Mouse (Mus musculus) G1E-ER4 (cell line): ENCODE measurements around the gene Tmem63b. TPM values are rescaled to one million over a fixed set of nuclear protein-coding genes. Genes with fewer than 3 reads are reported as not detected.

Experiments
- GATA1 ChIP-seq: IDR thresholded peaks from one replicate; pipeline ENCODE4 v1.8.0; 2012; ENCODE audit warnings: low read length, inconsistent platforms
- polyA plus RNA-seq: library from polyadenylated mRNA; stranded (reverse); fragments of >175 nt; gene quantifications from 2 replicates; pipeline ENCODE4 v1.2.3, GENCODE M21; 2012

The Tmem63b gene
- 21.1 and 21.4 TPM in 2 replicates for polyA plus RNA-seq

DNA sequence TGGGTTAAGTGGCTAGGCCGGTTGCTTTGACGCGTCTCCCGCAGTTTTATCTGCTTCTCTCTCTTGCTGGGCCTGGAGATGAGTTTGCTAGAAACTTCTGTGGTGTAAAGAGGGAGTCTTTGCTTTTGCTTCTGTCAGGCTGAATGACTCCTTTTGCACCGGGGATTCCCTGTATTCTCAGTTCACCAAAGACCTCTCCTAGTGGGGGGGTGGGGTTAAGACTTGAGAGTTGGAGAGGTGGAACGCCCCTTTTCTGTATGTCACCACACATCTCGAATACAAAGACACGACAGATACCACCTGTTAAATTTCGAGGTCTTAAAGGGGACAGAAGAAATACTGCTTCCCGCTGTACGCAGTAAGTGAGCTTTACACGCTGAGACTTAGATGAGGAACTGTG is at the start of gene Tmem63b:
Tmem63b (minus strand) TSS at position 190 of the 400 bp plus-strand sequence.
- TF ChIP-seq GATA1, result no peak

DNA sequence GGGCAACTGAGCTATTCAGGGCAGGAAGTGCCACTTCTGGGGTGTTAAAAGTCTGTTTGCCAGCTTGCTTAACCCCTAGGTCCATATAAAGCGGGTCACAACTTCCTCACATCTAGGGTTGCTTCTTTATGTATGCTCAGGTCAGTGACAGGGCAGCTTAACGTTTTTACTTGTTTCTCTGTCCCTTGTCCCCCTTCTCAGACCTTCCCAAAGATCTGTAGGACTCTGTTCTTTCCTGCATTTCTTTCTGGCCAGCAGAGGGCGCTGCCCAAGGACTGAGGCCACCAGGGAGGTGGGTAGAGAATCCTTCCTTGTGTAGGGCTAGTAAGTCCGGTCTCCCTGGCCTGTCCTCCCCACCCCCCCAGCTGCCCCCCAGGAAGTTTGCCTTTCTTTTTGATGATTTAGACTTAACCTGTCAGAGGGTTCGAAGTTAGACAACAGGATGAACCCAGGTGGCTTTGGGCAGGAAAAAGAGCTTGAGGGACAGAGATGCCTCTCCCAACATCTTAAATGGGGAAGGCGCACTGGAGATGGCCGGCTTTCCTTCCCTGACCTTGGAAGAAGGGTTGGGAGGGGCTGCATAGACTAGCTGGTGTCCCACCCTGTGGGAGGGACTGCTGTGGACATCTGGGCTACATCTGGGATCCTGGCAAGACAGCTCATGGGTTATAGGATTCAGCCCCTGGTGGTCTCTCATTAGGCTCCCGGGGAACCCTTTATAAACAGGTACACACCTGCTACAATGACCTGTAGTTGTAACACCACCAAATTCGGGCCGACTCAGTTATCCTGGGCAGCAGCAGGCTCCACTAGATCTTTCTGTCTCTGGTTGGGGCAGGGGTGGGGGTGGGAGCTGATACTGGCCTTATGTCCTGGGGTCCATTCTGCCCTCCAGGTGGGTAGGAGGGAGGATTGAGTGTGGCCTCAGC is 48.9 kb upstream of the Tmem63b start:
- no peak for TF ChIP-seq GATA1

DNA sequence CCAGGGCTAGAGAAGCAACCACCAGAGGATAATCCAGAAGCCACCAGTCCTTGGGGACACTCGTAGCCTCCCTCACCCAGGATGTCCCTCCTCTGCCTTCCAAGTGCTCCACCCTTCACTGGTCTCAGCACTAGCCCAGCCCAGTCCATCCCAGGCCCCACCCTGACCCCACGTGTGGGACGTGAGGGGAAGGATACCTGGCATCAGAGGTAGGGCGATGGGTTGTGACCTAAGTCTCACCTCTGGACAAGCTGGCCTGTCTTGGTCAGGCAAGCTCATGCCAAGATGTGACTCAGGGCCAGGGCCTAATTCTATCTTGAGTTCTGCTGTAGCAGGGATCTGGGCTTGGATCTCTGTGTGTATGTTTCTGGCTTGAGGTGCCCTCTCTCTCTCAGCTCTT is 48.2 kb upstream of the Tmem63b start:
- TF ChIP-seq GATA1, result no peak

DNA sequence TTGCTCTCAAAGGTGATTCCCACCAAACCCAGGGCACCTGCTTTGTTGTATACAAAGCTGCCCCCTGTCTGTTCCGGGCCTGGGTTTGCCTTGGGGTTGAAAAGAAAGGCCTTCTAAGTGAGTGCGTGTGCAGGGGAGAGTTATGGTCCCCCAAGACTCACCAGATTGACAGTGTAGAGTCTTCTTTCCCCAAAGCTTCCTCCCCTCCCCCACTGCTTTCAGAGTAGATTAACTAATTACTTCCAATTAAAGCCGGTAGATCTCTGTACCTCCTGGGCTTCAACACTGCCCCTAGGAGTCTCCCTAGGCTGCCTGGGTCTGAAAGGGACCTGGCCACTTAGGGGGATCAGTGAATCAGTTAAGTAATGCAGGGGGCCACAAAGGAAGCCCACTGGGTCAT is 47.6 kb upstream of the Tmem63b start:
- TF ChIP-seq GATA1, result no peak

DNA sequence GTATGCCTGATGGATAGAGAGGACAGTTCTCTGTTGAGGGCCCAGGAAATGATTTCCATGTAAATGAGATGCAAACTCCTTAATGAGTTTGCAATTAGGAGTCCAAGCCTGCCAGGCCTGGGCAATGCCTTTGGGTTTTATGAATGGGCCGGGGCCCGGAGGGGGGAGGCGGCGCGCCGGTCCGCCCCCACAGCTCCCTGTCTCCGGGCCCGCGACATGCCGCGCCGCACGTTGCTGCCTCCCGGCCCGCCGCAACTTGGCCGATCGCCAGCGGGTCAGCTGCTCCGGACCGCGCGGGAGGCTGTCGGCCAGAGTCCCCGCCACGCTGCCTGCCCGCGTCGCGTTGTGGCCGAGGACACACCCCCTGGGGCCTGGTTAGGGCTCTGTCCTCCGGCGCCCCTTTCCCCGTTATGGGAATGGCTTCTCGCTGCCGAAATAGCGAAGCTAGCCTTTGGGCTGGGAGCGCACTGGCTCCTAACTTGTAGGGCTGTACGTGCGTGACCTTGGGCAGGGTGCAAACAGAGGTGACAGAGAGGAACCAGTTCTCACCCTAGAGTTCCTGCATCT is 47.1 kb upstream of the Tmem63b start, which contains the start of gene 1600014C23Rik:
1600014C23Rik (minus strand) TSS at position 110 of the 567 bp plus-strand sequence.
- no peak for TF ChIP-seq GATA1

DNA sequence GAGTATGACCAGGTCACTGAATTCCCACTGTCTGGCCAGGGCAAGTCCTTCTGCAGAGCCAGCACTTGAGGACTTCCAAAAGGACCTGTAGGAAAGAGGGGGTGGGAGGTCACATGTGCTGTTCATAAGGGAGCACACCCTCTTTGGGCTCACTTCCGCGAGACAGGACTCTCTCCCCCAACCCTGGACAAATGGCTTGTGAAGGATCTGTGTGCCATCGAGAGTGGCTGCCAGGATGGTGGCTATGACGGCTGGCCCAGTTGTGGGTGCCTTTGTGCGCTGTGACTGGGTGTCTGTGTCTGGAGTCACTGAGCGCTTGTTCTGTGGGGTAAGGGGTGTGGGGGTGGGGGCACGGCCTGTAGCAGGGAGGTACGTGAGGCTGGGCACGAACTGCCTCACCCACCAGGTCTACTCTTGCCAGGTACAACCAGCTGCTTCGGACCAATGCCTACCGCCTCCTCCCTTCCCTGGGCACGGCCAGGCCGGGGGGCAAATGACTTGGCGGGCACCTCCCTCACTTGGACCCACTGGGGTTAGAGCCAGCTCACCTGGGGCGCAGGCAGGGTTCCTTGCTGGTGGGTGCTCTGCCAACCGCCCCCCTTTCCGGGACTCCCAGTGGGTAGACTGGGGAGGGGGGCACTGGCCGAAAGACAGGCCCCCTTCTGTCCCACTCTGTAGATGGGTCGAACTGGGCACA is 46.5 kb upstream of the Tmem63b start:
- TF ChIP-seq GATA1, result no peak

DNA sequence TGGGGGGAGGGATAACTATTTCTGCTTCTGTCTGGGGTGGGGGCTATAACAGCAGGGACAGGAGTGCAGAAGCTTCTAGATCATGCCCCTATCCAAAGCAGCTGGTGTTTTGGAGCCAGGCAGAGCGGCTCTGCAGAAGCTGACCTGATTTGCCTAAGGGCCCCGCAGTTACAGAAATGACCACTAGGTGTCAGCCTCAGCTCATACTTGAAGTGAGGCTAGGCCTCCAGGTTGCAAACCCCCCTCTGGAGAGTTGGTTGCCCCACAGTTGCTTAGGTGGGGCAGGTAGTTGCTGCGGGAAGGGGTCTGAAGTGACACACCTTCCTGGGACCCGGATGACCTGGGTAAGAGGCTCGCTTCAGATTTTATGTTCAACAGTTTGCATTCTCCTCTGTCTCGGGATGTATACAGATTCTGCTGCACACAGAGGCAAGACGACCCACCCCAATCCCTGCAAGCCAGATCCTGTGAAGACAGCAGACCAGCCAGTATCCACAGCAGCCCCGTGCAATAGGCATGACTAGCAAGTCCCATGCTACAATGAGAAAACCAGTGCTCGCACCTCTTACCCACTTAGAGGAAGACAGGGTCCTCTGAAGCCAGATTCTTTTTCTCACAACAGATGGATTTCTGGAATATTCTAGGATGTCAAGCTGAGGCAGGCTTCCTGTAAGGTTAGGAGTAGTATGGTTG is 44.6 kb upstream of the Tmem63b start:
- TF ChIP-seq GATA1, result no peak

DNA sequence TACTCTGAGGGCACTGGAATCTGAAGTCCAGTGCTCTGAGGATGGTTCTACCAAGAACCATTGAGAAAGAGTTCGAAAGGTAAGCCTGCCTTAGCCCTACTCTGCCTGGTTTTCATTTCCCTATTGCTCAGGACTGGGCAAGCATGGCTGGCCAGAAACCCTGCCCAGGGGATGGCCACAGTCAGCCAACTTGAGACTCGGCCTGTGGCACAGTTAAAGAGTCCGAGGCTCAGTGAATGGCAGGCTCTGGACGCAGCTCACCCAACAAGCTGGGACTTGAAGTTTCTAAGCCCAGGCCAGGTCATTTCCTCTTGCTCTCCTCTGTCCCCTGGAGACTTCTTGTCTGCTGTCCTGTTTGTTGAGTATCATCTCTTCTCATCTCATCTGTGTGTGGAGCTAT is 44.0 kb upstream of the Tmem63b start:
- TF ChIP-seq GATA1, result no peak

DNA sequence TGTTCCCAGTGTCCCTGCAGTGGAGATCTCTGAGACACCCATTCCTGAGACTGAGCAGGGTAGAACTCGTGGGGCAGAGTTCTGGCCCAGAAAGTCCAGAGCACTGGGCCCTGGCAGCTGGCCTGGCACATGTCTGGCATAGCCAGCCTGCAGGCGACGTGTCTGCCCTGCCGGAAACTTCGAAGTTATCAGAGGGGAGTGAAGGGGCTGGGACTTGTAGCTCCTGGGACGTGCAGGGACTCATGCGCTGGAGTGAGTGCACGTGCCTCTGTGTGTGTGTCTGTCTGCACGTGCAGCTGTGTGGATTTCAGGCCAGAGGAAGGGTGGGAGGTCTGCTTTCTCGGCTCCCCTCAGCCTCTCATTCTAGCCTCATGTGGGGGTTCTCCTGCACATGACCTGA is 42.7 kb upstream of the Tmem63b start:
- TF ChIP-seq GATA1, result no peak

DNA sequence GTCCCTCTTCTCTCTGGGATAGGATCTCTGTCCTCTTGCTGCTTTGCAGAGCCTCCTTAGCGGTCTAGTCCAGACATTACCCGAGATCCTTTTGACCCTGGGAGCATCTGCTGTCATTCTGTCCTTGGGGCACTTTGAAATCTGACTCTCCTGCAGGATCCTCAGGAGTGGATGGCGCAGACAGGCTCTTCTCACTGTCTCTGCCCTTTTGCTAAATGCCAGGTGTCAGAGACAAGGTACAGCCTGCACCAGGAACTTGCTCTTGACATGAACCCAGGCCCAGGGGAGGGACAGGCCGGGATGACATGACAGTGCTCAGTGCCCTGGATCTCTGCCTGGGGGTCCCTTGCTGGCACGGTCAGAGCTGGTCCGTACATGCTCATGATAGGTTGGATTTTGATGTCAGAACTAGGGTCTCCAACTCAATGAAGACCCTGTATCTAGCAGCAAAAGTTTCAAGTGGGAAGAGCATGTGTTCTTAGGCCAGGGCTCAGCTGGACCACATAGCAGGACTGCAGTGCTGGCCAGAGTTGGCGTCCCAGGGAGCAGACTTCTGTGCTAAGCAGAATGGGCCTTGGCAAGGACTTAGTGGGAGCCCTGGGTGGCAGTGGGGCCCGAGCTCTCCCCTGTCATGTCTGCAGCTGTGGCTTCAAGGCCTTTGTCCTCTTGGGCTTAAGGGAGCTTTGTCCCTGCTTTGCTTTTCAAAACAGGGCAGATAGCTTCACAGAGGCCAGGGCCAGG is 41.4 kb upstream of the Tmem63b start:
- TF ChIP-seq GATA1, result no peak

DNA sequence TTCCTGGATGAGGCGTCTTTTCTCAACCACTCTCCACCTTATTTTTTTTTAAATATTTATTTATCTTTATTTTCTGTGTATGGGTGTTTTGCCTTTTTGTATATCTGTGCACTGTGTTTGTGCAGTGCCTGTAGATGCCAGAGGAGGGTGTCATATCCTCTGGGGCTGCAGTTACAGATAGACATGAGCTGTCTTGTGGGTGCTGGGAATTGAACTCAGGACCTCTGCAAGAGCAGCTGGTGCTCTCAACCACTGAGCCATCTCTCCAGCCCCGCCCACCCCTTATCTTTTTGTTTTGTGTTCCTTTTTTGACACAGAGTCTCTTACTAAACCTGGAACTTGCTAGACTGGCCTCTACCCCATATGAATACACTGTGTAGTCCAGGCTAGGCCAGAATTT is 40.8 kb upstream of the Tmem63b start:
- TF ChIP-seq GATA1, result no peak

DNA sequence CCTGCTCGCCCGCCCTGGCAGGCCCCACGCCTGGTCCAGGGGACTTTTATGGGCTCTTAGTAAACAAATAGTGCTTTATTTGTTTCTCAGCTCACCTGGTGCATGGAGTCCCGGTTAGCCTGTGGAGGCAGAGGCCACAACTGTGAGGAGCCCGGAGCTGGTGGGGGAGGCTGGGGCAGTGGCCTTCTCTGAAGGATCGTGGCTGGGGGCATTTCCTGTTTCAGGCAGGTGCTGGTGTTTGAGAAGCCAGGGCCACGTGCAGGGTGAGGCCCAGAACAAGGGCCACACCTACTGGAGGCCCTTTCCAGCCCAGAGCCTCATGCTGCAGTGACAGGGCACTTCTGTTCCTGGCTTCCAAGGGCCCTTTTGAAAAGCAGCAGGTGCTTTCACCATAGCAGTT is 39.5 kb upstream of the Tmem63b start:
- no peak for TF ChIP-seq GATA1

DNA sequence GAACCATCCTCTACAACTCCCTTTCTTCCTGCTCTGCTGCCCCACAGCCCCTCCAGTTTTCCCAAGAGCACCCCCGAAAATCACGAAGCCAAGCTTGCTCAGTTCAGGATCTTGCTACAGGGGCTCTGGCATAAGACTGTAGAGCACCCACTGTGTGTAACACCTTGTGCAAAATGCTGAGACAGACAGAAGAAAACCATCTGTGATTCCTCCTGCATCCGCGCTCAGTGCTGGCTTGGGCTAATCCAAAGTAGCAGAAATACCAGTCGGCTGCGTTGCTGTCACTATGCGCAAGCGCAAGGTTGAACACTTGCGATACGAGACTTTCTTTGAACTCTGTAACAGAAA is 37.8 kb upstream of the Tmem63b start:
- no peak for TF ChIP-seq GATA1

DNA sequence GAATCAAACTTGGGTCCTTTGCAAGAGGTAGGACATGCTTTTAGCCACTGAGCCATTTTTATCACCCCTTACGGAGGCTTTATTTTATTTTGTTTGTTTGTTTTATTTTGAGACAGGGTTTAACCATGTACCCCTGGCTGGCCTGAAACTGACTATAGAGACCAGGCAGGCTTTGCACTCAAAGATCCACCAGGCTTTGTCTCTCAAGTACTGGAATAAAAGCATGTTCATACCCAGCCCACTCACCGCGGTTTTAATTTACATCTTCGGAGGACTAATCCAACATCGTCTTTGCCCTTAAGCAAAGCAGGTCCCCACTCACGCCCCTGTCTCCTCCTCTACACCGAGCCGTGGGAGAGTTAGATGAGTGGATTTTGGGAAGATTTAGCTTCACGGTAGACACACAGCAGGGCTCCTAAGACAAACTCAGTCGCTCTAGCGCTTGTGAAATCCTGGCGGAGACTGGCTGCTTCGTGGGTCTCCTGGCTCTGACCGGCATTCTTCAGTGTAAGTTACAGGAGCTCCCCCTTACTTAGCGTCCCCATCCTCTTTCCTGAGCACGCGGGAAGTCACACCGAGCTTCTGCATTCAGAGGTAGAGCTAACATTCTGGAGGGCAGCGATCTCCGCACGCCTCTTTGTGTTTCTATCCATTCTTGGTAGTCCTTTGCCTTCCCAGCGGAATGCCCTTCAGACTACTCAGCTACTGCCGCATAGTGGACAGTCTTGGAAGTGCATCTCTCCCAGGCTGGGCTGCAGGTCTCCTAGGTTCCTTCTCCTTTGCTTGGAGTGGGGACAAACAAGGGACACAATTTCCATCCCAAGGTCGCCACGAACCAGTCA is 37.2 kb upstream of the Tmem63b start:
- TF ChIP-seq GATA1, result no peak
